Mouse (Mus musculus) midbrain, postnatal 0 days (tissue): ENCODE measurements around the gene Adam17. TPM values are rescaled to one million over a fixed set of nuclear protein-coding genes. Genes with fewer than 3 reads are reported as not detected.

Experiments used
- ATAC-seq: fragments of 200-750 bp; cut with Nextera tagmentation; 2 replicates; pipeline ENCODE4 v1.8.0; 2017; ENCODE audit warnings: moderate number of reproducible peaks, mild to moderate bottlenecking, moderate TSS enrichment, moderate library complexity; ENCODE audit not compliant: low FRiP score
- DNase-seq: peaks from one replicate; pipeline ENCODE4 v3.0.0-alpha.2; 2015; ENCODE audit warnings: low spot score
- H3K27ac ChIP-seq: fragments of 300-500 bp; sonication (generic); 2 replicates; pipeline ENCODE4 v1.5.1; 2014; ENCODE audit warnings: low read depth, mild to moderate bottlenecking, low read length, mixed read lengths
- H3K27me3 ChIP-seq: fragments of 300-500 bp; sonication (generic); 2 replicates; pipeline ENCODE4 v1.6.1; 2014; ENCODE audit warnings: low read length, control low read depth, mixed read lengths; ENCODE audit not compliant: insufficient read depth
- H3K36me3 ChIP-seq: fragments of 300-500 bp; sonication (generic); 2 replicates; pipeline ENCODE4 v1.6.1; 2014; ENCODE audit warnings: low read length, control low read depth, mixed read lengths; ENCODE audit not compliant: insufficient read depth
- H3K4me1 ChIP-seq: fragments of 300-500 bp; sonication (generic); 2 replicates; pipeline ENCODE4 v1.6.1; 2014; ENCODE audit warnings: mild to moderate bottlenecking, control low read depth, antibody characterized with exemption, low read length, mixed read lengths; ENCODE audit not compliant: insufficient read depth
- H3K4me2 ChIP-seq: fragments of 300-500 bp; sonication (generic); 2 replicates; pipeline ENCODE4 v1.6.1; 2014; ENCODE audit warnings: low read depth, mild to moderate bottlenecking, low read length, mixed read lengths; ENCODE audit not compliant: poor library complexity, severe bottlenecking
- H3K4me3 ChIP-seq: fragments of 300-500 bp; sonication (generic); 2 replicates; pipeline ENCODE4 v1.5.1; 2014; ENCODE audit warnings: low read depth, mild to moderate bottlenecking, low read length, moderate library complexity
- H3K9ac ChIP-seq: fragments of 300-500 bp; sonication (generic); replicated peaks from 2 replicates; pipeline ENCODE4 v1.6.1; 2014; ENCODE audit warnings: mild to moderate bottlenecking, low read length, moderate library complexity, mixed read lengths; ENCODE audit not compliant: poor library complexity, severe bottlenecking
- H3K9me3 ChIP-seq: fragments of 300-500 bp; sonication (generic); 2 replicates; pipeline ENCODE4 v1.6.1; 2016; ENCODE audit warnings: low read length, control low read depth
- CTCF ChIP-seq: IDR thresholded peaks from 2 replicates; pipeline ENCODE4 v1.5.1; 2016; ENCODE audit warnings: antibody characterized with exemption, mild to moderate bottlenecking
- WGBS: fragments of 180-500 bp; shearing (Covaris S2); extraction: QIAGEN DNeasy Blood & Tissue Kit; methylation state at CpG from one replicate; pipeline ENCODE4 v1.1.7; 2014; 5-methylcytosine and 5-hydroxymethylcytosine counted together
- polyA plus RNA-seq: library from polyadenylated mRNA; unstranded; fragments of >200 nt; fragmentation: Nextera tagmentation; extraction: Ambion mirVana; gene quantifications from 2 replicates; pipeline ENCODE4 v1.2.1, GENCODE M21; 2015
- total RNA-seq: library from RNA; depleted of rRNA; stranded (reverse); fragments of >200 nt; gene quantifications from 2 replicates; pipeline ENCODE4 v1.2.3, GENCODE M21; 2014

Gene Adam17
- total and polyA plus RNA-seq, 2 experiments from 2014 or later: 10.3 to 17.0 TPM

- no peak for TF ChIP-seq CTCF
- no peak overlapping the region for H3K9ac ChIP-seq
- H3K4me3 ChIP-seq: no peak overlapping the region
- no peak for DNase-seq
- H3K4me2 ChIP-seq: no peak overlapping the region
- H3K27me3 ChIP-seq: no peaks in the 10 kb centered on the region
- ATAC-seq: no peak
- no peaks in the 10 kb centered on the region for H3K9me3 ChIP-seq
- 93% methylated on average over 7 of the region's 7 CpGs for WGBS
- no peaks in the 10 kb centered on the region for H3K4me1 ChIP-seq
- peaks cover 77% of the 10 kb centered on the region for H3K36me3 ChIP-seq
- H3K27ac ChIP-seq: no peak overlapping the region
Observed at GRCm38 (mm10) chr12:21301324-21301723, 72.1 kb downstream of the Adam17 start.

- ATAC-seq (no peak), DNase-seq (no peak)
- 96% methylated on average over 11 of the region's 11 CpGs for WGBS
Observed at GRCm38 (mm10) chr12:21298856-21299255, 74.6 kb downstream of the Adam17 start.

GRCm38 (mm10) chr12:21289651-21290050, 83.8 kb downstream of the Adam17 start:
- ATAC-seq (no peak), DNase-seq (peak; percentile 15)
- Histone ChIP-seq H3K36me3 (peaks cover 37% of the 10 kb centered on the region), H3K9me3 (no peaks in the 10 kb centered on the region), H3K27me3 (no peaks in the 10 kb centered on the region), H3K4me3 (no peak overlapping the region), H3K27ac (no peak overlapping the region), H3K4me1 (peaks cover 14% of the 10 kb centered on the region), H3K4me2 (no peak overlapping the region), H3K9ac (no peak overlapping the region)
- no peak for TF ChIP-seq CTCF
- 81% methylated on average over 6 of the region's 6 CpGs for WGBS

More at GRCm38 (mm10) chr12:21298856-21299255, 74.6 kb downstream of the Adam17 start:
- no peak overlapping the region for H3K4me2 ChIP-seq
- no peak for TF ChIP-seq CTCF
- no peak overlapping the region for H3K4me3 ChIP-seq
- H3K9ac ChIP-seq: no peak overlapping the region
- no peaks in the 10 kb centered on the region for H3K9me3 ChIP-seq
- H3K27ac ChIP-seq: no peak overlapping the region
- no peaks in the 10 kb centered on the region for H3K27me3 ChIP-seq
- no peaks in the 10 kb centered on the region for H3K4me1 ChIP-seq
- peaks cover 79% of the 10 kb centered on the region for H3K36me3 ChIP-seq

- Histone ChIP-seq H3K4me2 (no peak overlapping the region), H3K27ac (no peak overlapping the region), H3K4me1 (peaks cover 14% of the 10 kb centered on the region), H3K27me3 (no peaks in the 10 kb centered on the region), H3K9me3 (no peaks in the 10 kb centered on the region), H3K36me3 (peaks cover 29% of the 10 kb centered on the region), H3K9ac (no peak overlapping the region), H3K4me3 (no peak overlapping the region)
- ATAC-seq (no peak), DNase-seq (no peak)
- TF ChIP-seq CTCF: no peak
- 89% methylated on average over 3 of the region's 3 CpGs for WGBS
Observed at GRCm38 (mm10) chr12:21288716-21289395, 84.6 kb downstream of the Adam17 start.

GRCm38 (mm10) chr12:21286712-21287650, 86.5 kb downstream of the Adam17 start:
- DNase-seq (peak; percentile 42), ATAC-seq (peak; percentile 50)
- H3K27ac ChIP-seq: peak overlapping the region; percentile 89
- peaks cover 15% of the 10 kb centered on the region for H3K36me3 ChIP-seq
- WGBS: 34% methylated on average over 18 of the region's 18 CpGs
- H3K4me3 ChIP-seq: peak overlapping the region; percentile 85
- H3K9ac ChIP-seq: peak overlapping the region; percentile 84
- no peak for TF ChIP-seq CTCF
- H3K9me3 ChIP-seq: no peaks in the 10 kb centered on the region
- H3K4me1 ChIP-seq: peaks cover 14% of the 10 kb centered on the region
- no peaks in the 10 kb centered on the region for H3K27me3 ChIP-seq
- peak overlapping the region; percentile 78 for H3K4me2 ChIP-seq

- under 1% methylated on average over 28 of the region's 28 CpGs for WGBS
- Histone ChIP-seq H3K27ac (peak within 1 kb of the TSS; percentile 89), H3K36me3 (peaks cover 9% of the 10 kb centered on the region), H3K9ac (peak within 1 kb of the TSS; percentile 84), H3K4me3 (peak within 1 kb of the TSS; percentile 85), H3K27me3 (no peaks in the 10 kb centered on the region), H3K4me1 (peaks cover 14% of the 10 kb centered on the region), H3K9me3 (no peaks in the 10 kb centered on the region), H3K4me2 (peak within 1 kb of the TSS; percentile 87)
- DNase-seq: peak; percentile 99
- ATAC-seq: peak; percentile 96
- TF ChIP-seq CTCF: peak; percentile 12; the same call in 1 of the 2 replicates
Observed at GRCm38 (mm10) chr12:21286243-21286622, 87.2 kb downstream of the Adam17 start, which contains the start of gene Itgb1bp1. Itgb1bp1 (minus strand) TSS chr12:21286284.
